ENCODE assay signal across 8 mouse cellular contexts in genomic region chr14:62042305-62043116, GRCm38 (mm10).
DNase-seq lines count a peak whose midpoint lies in the region; ATAC-seq and TF ChIP-seq lines count a peak whose summit lies in the region.

No protein-coding gene starts in this region.

- no peak overlapping the region for H3K9ac ChIP-seq in kidney, embryonic 14.5 days (ENCODE audit: low read depth, low read length)
- no peak overlapping the region for H3K9ac ChIP-seq in forebrain, embryonic 13.5 days
- H3K9ac ChIP-seq in neural tube, embryonic 12.5 days, result no peak overlapping the region

- no peaks in the 10 kb centered on the region for H3K36me3 ChIP-seq in kidney, adult 2 months (ENCODE audit: control insufficient read depth, insufficient read depth, low read length)
- H3K36me3 ChIP-seq in kidney, embryonic 14.5 days (ENCODE audit: control insufficient read depth, insufficient read depth, low read length), result no peaks in the 10 kb centered on the region
- no peaks in the 10 kb centered on the region for H3K36me3 ChIP-seq in forebrain, embryonic 13.5 days (ENCODE audit: poor library complexity, severe bottlenecking)
- H3K36me3 ChIP-seq in limb, embryonic 10.5 days, result no peaks in the 10 kb centered on the region
- H3K36me3 ChIP-seq in neural tube, embryonic 12.5 days, result no peaks in the 10 kb centered on the region

- DNase-seq in kidney, adult 2 months, result peak; percentile 77
- peak; percentile 90 for DNase-seq in brain, adult 2 months (ENCODE audit: low read depth, low spot score)
- peak; percentile 44 for DNase-seq in limb, embryonic 10.5 days (ENCODE audit: low spot score)
- DNase-seq in thymus, postnatal 14 days, result peak; percentile 48

- no peaks in the 10 kb centered on the region for H3K27me3 ChIP-seq in kidney, adult 2 months (replicated peaks; ENCODE audit: control insufficient read depth, insufficient read depth, low read length)
- no peaks in the 10 kb centered on the region for H3K27me3 ChIP-seq in kidney, embryonic 14.5 days (ENCODE audit: control insufficient read depth, insufficient read depth, low read length)
- no peaks in the 10 kb centered on the region for H3K27me3 ChIP-seq in forebrain, embryonic 13.5 days
- no peaks in the 10 kb centered on the region for H3K27me3 ChIP-seq in limb, embryonic 10.5 days (ENCODE audit: low read depth, poor library complexity, severe bottlenecking)
- no peaks in the 10 kb centered on the region for H3K27me3 ChIP-seq in neural tube, embryonic 12.5 days (replicated peaks)

- no peak for ATAC-seq in kidney, embryonic 14.5 days (ENCODE audit: low FRiP score, low TSS enrichment)
- ATAC-seq in forebrain, embryonic 13.5 days, result peak; percentile 97
- peak; percentile 54 for ATAC-seq in inflammation-experienced regulatory T-cells, adult 6 months
- ATAC-seq in neural tube, embryonic 12.5 days (ENCODE audit: low FRiP score, low read depth), result peak; percentile 75

- no peak overlapping the region for H3K4me2 ChIP-seq in kidney, embryonic 14.5 days (replicated peaks; ENCODE audit: low read depth, low read length)
- H3K4me2 ChIP-seq in forebrain, embryonic 13.5 days, result no peak overlapping the region
- H3K4me2 ChIP-seq in neural tube, embryonic 12.5 days (replicated peaks), result no peak overlapping the region

- TF ChIP-seq POLR2A in kidney, adult 2 months (IDR thresholded peaks at IDR 0.05; ENCODE audit: low read depth, low read length), result no peak

- peaks cover 3% of the 10 kb centered on the region; the same call in 1 of the 2 replicates for H3K4me1 ChIP-seq in kidney, adult 2 months (ENCODE audit: control insufficient read depth, insufficient read depth, low read length)
- H3K4me1 ChIP-seq in kidney, embryonic 14.5 days (ENCODE audit: control insufficient read depth, insufficient read depth, low read length), result no peaks in the 10 kb centered on the region
- H3K4me1 ChIP-seq in forebrain, embryonic 13.5 days, result no peaks in the 10 kb centered on the region
- no peaks in the 10 kb centered on the region for H3K4me1 ChIP-seq in limb, embryonic 10.5 days
- H3K4me1 ChIP-seq in neural tube, embryonic 12.5 days, result no peaks in the 10 kb centered on the region

- no peak overlapping the region for H3K4me3 ChIP-seq in kidney, adult 2 months (ENCODE audit: insufficient read depth, low read depth, low read length)
- H3K4me3 ChIP-seq in kidney, embryonic 14.5 days (ENCODE audit: low read length), result no peak overlapping the region
- H3K4me3 ChIP-seq in forebrain, embryonic 13.5 days, result no peak overlapping the region
- H3K4me3 ChIP-seq in limb, embryonic 10.5 days, result no peak overlapping the region
- H3K4me3 ChIP-seq in neural tube, embryonic 12.5 days, result no peak overlapping the region

- H3K27ac ChIP-seq in kidney, adult 2 months (ENCODE audit: insufficient read depth, low read depth, low read length), result no peak overlapping the region
- no peak overlapping the region for H3K27ac ChIP-seq in kidney, embryonic 14.5 days (ENCODE audit: low read depth, low read length)
- peak overlapping the region; percentile 40; the same call in 1 of the 2 replicates for H3K27ac ChIP-seq in forebrain, embryonic 13.5 days
- no peak overlapping the region for H3K27ac ChIP-seq in limb, embryonic 10.5 days
- no peak overlapping the region for H3K27ac ChIP-seq in neural tube, embryonic 12.5 days

- WGBS in kidney, adult 2 months, result 49% methylated on average over 11 of the region's 11 CpGs
- 67% methylated on average over 11 of the region's 11 CpGs for WGBS in kidney, embryonic 14.5 days
- WGBS in forebrain, embryonic 13.5 days, result 26% methylated on average over 11 of the region's 11 CpGs
- WGBS in limb, embryonic 10.5 days, result 75% methylated on average over 11 of the region's 11 CpGs
- 60% methylated on average over 11 of the region's 11 CpGs for WGBS in neural tube, embryonic 12.5 days

- no peaks in the 10 kb centered on the region for H3K9me3 ChIP-seq in kidney, embryonic 14.5 days (ENCODE audit: control insufficient read depth, low read length)
- no peaks in the 10 kb centered on the region; the same call in 1 of the 2 replicates for H3K9me3 ChIP-seq in forebrain, embryonic 13.5 days (replicated peaks)
- H3K9me3 ChIP-seq in limb, embryonic 10.5 days (replicated peaks), result no peaks in the 10 kb centered on the region
- no peaks in the 10 kb centered on the region for H3K9me3 ChIP-seq in neural tube, embryonic 12.5 days

- TF ChIP-seq CTCF in kidney, adult 2 months (conservative IDR thresholded peaks at IDR 0.05; ENCODE audit: insufficient read depth, insufficient read length, low read depth, low read length), result peak; percentile 68
